Comparison of ENCODE assay signal across 29 mouse cellular contexts in genomic region chr15:87068261-87068660, GRCm38 (mm10).
DNase-seq lines count a peak whose midpoint lies in the region; ATAC-seq and TF ChIP-seq lines count a peak whose summit lies in the region.
"Had no signal": no experiment of that assay in that cellular context is flagged by ENCODE, and none has a peak within 500 bp of the region (broad histone marks: within the 10 kb centered on the region; RNA-seq: fewer than 3 reads in every experiment).

No protein-coding gene starts in this region.

- no peaks in the 10 kb centered on the region for H3K36me3 ChIP-seq in kidney, embryonic 15.5 days
- H3K36me3 ChIP-seq in kidney, postnatal 0 days (ENCODE audit: insufficient read depth, low read length): no peaks in the 10 kb centered on the region
- H3K36me3 ChIP-seq: embryonic facial prominence, embryonic 13.5 days; embryonic facial prominence, embryonic 15.5 days; forebrain, embryonic 10.5 days; forebrain, embryonic 12.5 days; G1E had no signal

- no peak for TF ChIP-seq CTCF in gastrocnemius, adult 2 months (IDR thresholded peaks at IDR 0.05)
- TF ChIP-seq CTCF in kidney, postnatal 0 days (IDR thresholded peaks at IDR 0.05; ENCODE audit: low read depth): no peak

- H3K27ac ChIP-seq in gastrocnemius, adult 2 months: peak overlapping the region; percentile 35; the same call in 1 of the 2 replicates
- no peak overlapping the region for H3K27ac ChIP-seq in kidney, embryonic 15.5 days
- no peak overlapping the region for H3K27ac ChIP-seq in kidney, postnatal 0 days
- H3K27ac ChIP-seq: embryonic facial prominence, embryonic 13.5 days; embryonic facial prominence, embryonic 15.5 days; forebrain, embryonic 10.5 days; forebrain, embryonic 12.5 days had no signal

- no peak overlapping the region for H3K9ac ChIP-seq in kidney, embryonic 15.5 days
- no peak overlapping the region for H3K9ac ChIP-seq in kidney, postnatal 0 days (ENCODE audit: low read depth, low read length)
- H3K9ac ChIP-seq: embryonic facial prominence, embryonic 13.5 days; embryonic facial prominence, embryonic 15.5 days; forebrain, embryonic 12.5 days had no signal

- H3K4me1 ChIP-seq in kidney, embryonic 15.5 days: 0 out of 2 replicates have a peak, but pooled peaks cover 4% of the 10 kb centered on the region
- H3K4me1 ChIP-seq in kidney, postnatal 0 days (replicated peaks; ENCODE audit: insufficient read depth, low read length): no peaks in the 10 kb centered on the region
- H3K4me1 ChIP-seq: embryonic facial prominence, embryonic 13.5 days; embryonic facial prominence, embryonic 15.5 days; forebrain, embryonic 10.5 days had no signal

- intact Hi-C loops in gastrocnemius, adult 2 months (cut with DNase I): no loop called here
- intact Hi-C loops in gastrocnemius, postnatal 14 days (cut with DNase I; ENCODE audit: low total_unique reads): no loop called here

- H3K27me3 ChIP-seq in kidney, embryonic 15.5 days: no peaks in the 10 kb centered on the region
- H3K27me3 ChIP-seq in kidney, postnatal 0 days (ENCODE audit: insufficient read depth, low read length): no peaks in the 10 kb centered on the region
- H3K27me3 ChIP-seq: CH12.LX; embryonic facial prominence, embryonic 13.5 days; embryonic facial prominence, embryonic 15.5 days; forebrain, embryonic 12.5 days; Patski had no signal

- no peaks in the 10 kb centered on the region for H3K9me3 ChIP-seq in kidney, embryonic 15.5 days (replicated peaks)
- no peaks in the 10 kb centered on the region for H3K9me3 ChIP-seq in kidney, postnatal 0 days (replicated peaks; ENCODE audit: low read length)
- H3K9me3 ChIP-seq: embryonic facial prominence, embryonic 13.5 days; embryonic facial prominence, embryonic 15.5 days; forebrain, embryonic 10.5 days; forebrain, embryonic 12.5 days had no signal

- ATAC-seq in kidney, embryonic 15.5 days (replicated peaks; ENCODE audit: low FRiP score): 0 out of 2 replicates have a peak, but pooled peaks have one; percentile 66
- no peak for ATAC-seq in kidney, postnatal 0 days (replicated peaks; ENCODE audit: low FRiP score, low read depth)
- ATAC-seq: activated CD4-positive, CD25-positive, alpha-beta regulatory T cell, adult 4 months; CD4-positive, CD25-positive, alpha-beta regulatory T cell, adult 4 months; forebrain, embryonic 14.5 days; Patski had no signal

- DNase-seq in gastrocnemius, adult 2 months: peak; percentile 27
- DNase-seq in gastrocnemius, postnatal 14 days: no peak
- DNase-seq in kidney, postnatal 14 days: no peak
- peak; percentile 12 for DNase-seq in kidney, postnatal 0 days (ENCODE audit: low spot score)
- no peak for DNase-seq in kidney, adult 18-20 months
- DNase-seq in mesoderm, embryonic 11.5 days (ENCODE audit: low read depth, low spot score): peak; percentile 14
- DNase-seq in adrenal gland, postnatal 36 days: no peak
- DNase-seq: adrenal gland, adult 8-10 months; adrenal gland, postnatal 14 days; B cell, adult 2 months; cerebellum, adult 11 months; cerebellum, adult 18-20 months; cerebellum, adult 8-10 months; cerebellum, adult 9-11 months; cerebellum, postnatal 14 days; cerebellum, postnatal 36 days; embryo, embryonic 11 days had no signal

- H3K4me2 ChIP-seq in kidney, embryonic 15.5 days: 0 out of 2 replicates have a peak overlapping the region, but pooled peaks have one; percentile 19
- 0 out of 2 replicates have a peak overlapping the region, but pooled peaks have one; percentile 2 for H3K4me2 ChIP-seq in kidney, postnatal 0 days (ENCODE audit: low read length)
- H3K4me2 ChIP-seq: embryonic facial prominence, embryonic 13.5 days; embryonic facial prominence, embryonic 15.5 days; forebrain, embryonic 12.5 days had no signal

- WGBS in kidney, embryonic 15.5 days: 16% methylated on average over 13 of the region's 13 CpGs
- WGBS in kidney, postnatal 0 days: 11% methylated on average over 13 of the region's 13 CpGs

- 0 out of 2 replicates have a peak overlapping the region, but pooled peaks have one; percentile 18 for H3K4me3 ChIP-seq in gastrocnemius, adult 2 months
- H3K4me3 ChIP-seq in kidney, embryonic 15.5 days (replicated peaks): no peak overlapping the region
- no peak overlapping the region for H3K4me3 ChIP-seq in kidney, postnatal 0 days (replicated peaks; ENCODE audit: low read depth, low read length)
- H3K4me3 ChIP-seq: embryonic facial prominence, embryonic 13.5 days; embryonic facial prominence, embryonic 15.5 days; erythroblast, embryonic 14.5 days; forebrain, embryonic 10.5 days; forebrain, embryonic 12.5 days had no signal

Comparison
In these comparisons a context has a peak if more than half of its experiments do, and no peak if none do; other contexts are left out.
1. DNase-seq: peak in gastrocnemius, adult 2 months (single experiment), kidney, postnatal 0 days (single experiment) and mesoderm, embryonic 11.5 days (single experiment); none in gastrocnemius, postnatal 14 days (single experiment), kidney, postnatal 14 days (single experiment), kidney, adult 18-20 months (single experiment) and adrenal gland, postnatal 36 days (0 of 2).